Mouse (Mus musculus): ENCODE results near the gene Tmem132b. TPM values are rescaled to one million over a fixed set of nuclear protein-coding genes. Genes with fewer than 3 reads are reported as not detected.
"Not testable (repeated sequence)": the region's sequence is repeated elsewhere in the genome, so short reads cannot be mapped to it uniquely, and the experiment has no call there.

The Tmem132b gene
- total RNA-seq (2014; fragmentation: Nextera tagmentation) = not detected in 2 replicates
- not detected in 2 replicates for total RNA-seq (2017)

GRCm38 (mm10) chr5:125531634-125532033, at the start of gene Tmem132b:
Tmem132b (plus strand) TSS chr5:125531774.
- ATAC-seq (replicated peaks; ENCODE audit: poor library complexity, severe bottlenecking) = 0 out of 2 replicates have a peak, but pooled peaks have one; percentile 7

- ATAC-seq (replicated peaks; ENCODE audit: poor library complexity, severe bottlenecking) = peak; percentile 53
Measured at GRCm38 (mm10) chr5:125482474-125482873, 49.1 kb upstream of the Tmem132b start.

DNA sequence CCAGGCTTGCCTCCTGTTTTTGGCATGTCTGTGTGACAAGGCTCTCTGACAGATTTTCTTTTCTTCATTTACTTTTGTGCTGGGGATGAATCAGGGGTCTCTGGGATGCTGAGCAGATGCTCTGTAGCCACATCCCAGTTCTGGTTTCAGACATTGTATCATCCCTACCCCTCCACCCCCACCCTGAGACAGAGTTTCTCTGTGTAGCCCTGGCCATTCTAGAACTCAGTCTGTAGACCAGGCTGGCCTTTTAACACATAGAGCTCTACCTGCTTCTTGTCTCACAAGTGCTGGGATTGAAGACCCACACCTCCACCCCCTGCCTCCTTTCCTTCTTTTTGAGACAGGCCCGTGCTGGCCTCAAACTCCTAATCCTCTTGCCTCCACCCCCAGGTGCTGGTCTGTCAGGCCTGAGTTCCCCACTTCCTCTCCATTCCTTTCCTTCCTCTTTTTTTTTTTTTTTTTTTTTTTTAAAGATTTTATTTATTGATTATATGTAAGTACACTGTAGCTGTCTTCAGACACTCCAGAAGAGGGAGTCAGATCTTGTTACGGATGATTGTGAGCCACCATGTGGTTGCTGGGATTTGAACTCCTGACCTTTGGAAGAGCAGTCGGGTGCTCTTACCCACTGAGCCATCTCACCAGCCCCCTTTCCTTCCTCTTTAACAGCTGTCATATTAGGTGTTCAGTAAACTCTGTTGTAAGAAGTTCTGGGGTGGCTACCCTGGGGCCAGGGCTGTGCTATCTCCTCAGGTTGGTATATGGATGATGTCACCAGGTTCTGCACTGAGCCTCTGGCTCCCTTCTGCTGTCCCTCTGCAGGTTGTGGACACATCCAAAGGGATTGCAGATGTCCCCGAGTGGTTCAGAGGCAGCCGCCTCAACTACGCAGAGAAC, 47.6 kb upstream of the Tmem132b start:
- peak; percentile 66 for ATAC-seq (replicated peaks; ENCODE audit: poor library complexity, severe bottlenecking)

GRCm38 (mm10) chr5:125485031-125485778, 46.4 kb upstream of the Tmem132b start:
- peak; percentile 46 for ATAC-seq (replicated peaks; ENCODE audit: poor library complexity, severe bottlenecking)

- ATAC-seq (replicated peaks; ENCODE audit: poor library complexity, severe bottlenecking) = no peak
Measured at GRCm38 (mm10) chr5:125486088-125486487, 45.5 kb upstream of the Tmem132b start.

- ATAC-seq (replicated peaks; ENCODE audit: poor library complexity, severe bottlenecking) = no peak
Measured at GRCm38 (mm10) chr5:125487375-125488115, 44.0 kb upstream of the Tmem132b start.

DNA sequence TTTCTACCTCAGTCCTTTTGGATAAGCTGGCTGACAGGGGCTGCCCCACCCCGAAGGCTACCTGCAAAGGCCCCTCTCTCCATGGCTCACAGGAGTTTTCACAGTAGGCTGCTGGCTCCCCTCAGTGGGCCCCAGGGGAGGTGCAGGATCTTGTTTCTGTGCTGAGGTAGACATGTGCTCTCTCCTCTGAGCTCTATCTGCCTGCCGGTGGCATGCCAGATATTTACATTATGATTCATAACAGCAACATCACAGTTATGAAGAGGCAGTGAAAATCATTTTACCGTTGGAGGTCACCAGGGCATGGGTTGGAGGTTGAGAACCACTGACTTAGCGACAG, 43.5 kb upstream of the Tmem132b start:
- ATAC-seq (replicated peaks; ENCODE audit: poor library complexity, severe bottlenecking) = no peak

DNA sequence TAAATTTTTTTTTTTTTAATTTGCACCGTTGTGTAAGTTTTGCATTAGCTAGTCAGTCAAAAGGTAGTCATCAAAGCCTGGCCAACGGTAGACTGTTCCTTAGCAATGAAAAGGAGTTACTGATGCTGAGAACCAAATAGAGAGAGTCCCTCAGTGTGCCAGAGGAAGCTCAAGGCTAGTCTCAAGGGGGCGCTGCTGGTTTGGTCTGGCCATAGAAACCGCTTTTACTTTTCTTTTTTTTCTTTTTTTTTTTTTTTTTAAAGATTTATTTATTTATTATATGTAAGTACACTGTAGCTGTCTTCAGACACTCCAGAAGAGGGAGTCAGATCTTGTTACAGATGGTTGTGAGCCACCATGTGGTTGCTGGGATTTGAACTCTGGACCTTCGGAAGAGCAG, 42.6 kb upstream of the Tmem132b start:
- not testable (repeated sequence) for ATAC-seq (replicated peaks; ENCODE audit: poor library complexity, severe bottlenecking)

DNA sequence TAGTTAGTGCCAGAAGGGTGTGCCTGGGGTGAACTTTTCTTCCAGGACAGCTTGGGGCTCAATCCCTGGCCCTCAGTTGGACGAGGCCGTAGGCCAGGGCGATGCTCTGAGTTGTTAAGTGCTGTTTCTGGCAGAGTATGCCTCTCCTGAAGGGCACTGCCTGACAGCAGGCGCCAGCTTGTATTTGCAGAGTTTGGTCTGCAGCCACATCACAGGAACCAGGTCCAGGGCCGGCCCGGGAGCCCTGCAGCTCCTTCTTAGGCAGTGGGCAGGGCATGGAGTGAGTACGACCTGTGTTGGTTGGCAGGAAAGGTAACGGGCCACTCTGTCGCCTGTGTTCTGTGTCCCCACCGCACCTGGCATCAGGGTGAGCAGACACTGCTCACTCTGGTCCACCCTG, 40.5 kb upstream of the Tmem132b start:
- ATAC-seq (replicated peaks; ENCODE audit: poor library complexity, severe bottlenecking) = no peak

DNA sequence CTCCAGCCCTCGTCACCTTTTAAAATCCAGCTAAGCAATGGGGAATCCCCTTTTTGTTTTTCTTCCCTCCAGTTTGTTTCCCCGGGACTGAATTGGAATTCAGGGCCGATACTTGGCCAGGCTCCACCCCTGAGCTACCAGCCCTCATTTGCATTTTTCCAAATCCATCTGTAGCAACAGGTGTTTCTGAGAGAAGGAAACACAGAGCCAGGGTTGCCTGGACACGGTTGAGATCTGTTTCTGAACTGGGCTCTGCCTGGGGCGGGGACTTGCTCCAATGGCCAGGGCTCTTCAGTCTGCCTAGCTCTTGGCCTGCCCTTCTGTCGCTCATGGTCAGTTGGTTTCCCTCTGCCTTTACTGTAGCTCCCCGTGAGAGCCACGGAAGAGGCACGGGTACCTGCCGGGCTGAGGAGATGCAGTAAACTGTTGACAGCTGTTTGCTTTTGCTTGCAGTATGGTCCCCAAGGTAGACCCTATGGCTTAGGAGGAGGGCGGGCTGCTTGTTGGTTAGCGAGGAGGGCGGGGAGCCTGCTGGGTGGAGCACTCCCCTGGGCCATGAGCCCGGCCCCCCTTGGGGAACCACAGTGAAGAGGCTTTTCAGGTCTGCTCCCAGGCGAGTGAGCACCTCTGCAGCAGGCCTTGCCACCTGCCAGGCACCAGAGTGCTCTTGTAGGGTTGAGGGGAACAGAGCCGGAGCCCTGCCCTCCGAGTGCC, 39.0 kb upstream of the Tmem132b start:
- ATAC-seq (replicated peaks; ENCODE audit: poor library complexity, severe bottlenecking) = no peak

- no peak for ATAC-seq (replicated peaks; ENCODE audit: poor library complexity, severe bottlenecking)
Measured at GRCm38 (mm10) chr5:125493093-125493423, 38.5 kb upstream of the Tmem132b start.

- no peak for ATAC-seq (replicated peaks; ENCODE audit: poor library complexity, severe bottlenecking)
Measured at GRCm38 (mm10) chr5:125495655-125496054, 35.9 kb upstream of the Tmem132b start.

DNA sequence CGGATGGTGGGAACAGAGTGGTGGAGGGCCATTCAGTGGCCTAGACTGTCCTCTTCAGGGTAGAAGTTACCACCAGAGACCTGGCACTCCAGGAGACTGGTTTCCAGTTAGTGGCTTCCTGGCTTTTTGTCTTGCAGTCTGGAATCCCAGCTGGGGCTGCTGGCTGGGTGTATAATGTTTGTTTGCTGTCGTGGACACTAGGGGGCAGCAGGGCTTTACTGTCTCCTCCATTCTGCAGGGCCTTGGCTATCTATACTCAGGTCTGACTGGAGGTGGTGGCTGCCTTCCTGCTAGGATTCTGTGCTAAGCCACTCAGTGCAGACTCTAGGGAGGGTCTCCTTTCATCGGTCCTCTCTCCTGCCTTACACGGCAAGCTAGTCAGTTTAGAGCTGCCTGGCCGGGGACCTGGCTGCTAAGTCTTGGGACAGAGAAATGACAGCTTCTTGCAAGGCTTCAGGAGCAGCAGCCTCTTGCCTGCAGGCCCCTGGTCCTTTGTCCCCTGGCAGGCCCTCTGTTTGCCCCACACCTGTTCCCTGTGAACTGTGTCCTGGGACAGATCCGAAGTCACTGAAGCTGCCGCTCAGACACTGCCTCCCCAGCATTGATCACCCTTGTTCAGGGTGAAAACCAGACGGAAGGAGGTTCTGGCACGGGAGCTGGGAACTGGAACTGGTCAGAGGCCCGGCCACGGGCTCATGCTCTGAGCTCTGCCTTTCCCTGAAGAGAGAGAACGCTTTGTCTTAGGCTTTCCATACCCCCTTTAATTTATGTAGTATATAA, 33.6 kb upstream of the Tmem132b start:
- peak; percentile 68 for ATAC-seq (replicated peaks; ENCODE audit: poor library complexity, severe bottlenecking)

GRCm38 (mm10) chr5:125501505-125501904, 30.1 kb upstream of the Tmem132b start:
- ATAC-seq (replicated peaks; ENCODE audit: poor library complexity, severe bottlenecking) = peak; percentile 58

- ATAC-seq (replicated peaks; ENCODE audit: poor library complexity, severe bottlenecking) = no peak
Measured at GRCm38 (mm10) chr5:125502186-125502585, 29.4 kb upstream of the Tmem132b start.

- peak; percentile 86 for ATAC-seq (replicated peaks; ENCODE audit: poor library complexity, severe bottlenecking)
Measured at GRCm38 (mm10) chr5:125503628-125504027, 27.9 kb upstream of the Tmem132b start.

GRCm38 (mm10) chr5:125504692-125505091, 26.9 kb upstream of the Tmem132b start:
- ATAC-seq (replicated peaks; ENCODE audit: poor library complexity, severe bottlenecking) = no peak

GRCm38 (mm10) chr5:125505968-125506367, 25.6 kb upstream of the Tmem132b start:
- no peak for ATAC-seq (replicated peaks; ENCODE audit: poor library complexity, severe bottlenecking)

- ATAC-seq (replicated peaks; ENCODE audit: poor library complexity, severe bottlenecking) = no peak
Measured at GRCm38 (mm10) chr5:125507582-125507981, 24.0 kb upstream of the Tmem132b start.
